Mouse (Mus musculus) heart, adult 8-10 months (tissue): ENCODE data around the gene Ntan1. TPM values are rescaled to one million over a fixed set of nuclear protein-coding genes. Genes with fewer than 3 reads are reported as not detected.
"Not testable (repeated sequence)": the region's sequence is repeated elsewhere in the genome, so short reads cannot be mapped to it uniquely, and the experiment has no call there.

Experiments
- DNase-seq: peaks from one replicate; pipeline ENCODE4 v3.0.0; 2022; ENCODE audit warnings: low spot score
- microRNA-seq: library from miRNA; unstranded; fragments of <30 nt; microRNA quantifications from one replicate; pipeline ENCODE4 v1.2.0, GENCODE M21; 2022
- total RNA-seq, 4 experiments: library from RNA; stranded (reverse); gene quantifications; 2 replicates each; pipeline ENCODE4 v1.2.4; 2022

Ntan1 gene
- total RNA-seq, 4 experiments from 2014 or later: 42.5 to 50.4 (median 43.5) TPM

DNA sequence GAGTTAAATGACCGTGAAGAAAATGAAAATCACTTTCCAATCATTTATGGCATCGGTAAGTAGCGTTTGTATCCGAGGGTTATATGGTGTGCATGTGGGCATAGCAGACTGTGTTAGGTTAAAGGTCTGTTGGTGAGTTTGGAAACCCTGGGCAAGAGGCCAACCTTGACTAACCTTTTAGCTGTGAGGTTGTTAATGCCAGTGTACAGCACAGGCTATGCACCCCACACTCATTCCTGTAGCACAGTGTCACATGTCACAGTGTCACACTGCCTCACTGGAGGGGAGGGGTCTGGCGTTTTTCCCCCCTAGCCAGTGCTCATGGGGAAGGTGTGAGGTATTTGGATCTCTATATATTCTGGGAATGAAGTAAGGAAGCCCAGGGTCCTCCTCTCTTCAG is 13.0 kb downstream of the Ntan1 start:
- DNase-seq: no peak

DNA sequence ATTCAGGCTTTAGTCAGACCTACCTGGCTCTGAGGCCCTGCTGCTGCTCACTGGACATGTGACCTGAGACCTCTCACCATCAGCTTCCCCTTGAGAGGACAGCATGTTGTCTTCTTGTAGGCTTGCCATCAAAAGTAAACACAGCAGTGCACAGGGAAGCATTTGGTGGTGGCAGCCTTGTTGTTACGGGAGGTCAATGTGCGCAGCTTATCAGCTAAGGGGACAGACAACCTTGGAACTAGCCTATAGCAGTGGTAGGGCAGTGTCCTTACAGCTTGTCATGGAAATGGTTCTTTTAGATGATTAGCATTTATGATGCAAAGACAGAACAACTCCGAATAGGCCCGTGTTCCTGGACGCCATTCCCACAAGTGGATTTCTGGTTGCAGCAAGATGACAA is 15.7 kb downstream of the Ntan1 start:
- no peak for DNase-seq

DNA sequence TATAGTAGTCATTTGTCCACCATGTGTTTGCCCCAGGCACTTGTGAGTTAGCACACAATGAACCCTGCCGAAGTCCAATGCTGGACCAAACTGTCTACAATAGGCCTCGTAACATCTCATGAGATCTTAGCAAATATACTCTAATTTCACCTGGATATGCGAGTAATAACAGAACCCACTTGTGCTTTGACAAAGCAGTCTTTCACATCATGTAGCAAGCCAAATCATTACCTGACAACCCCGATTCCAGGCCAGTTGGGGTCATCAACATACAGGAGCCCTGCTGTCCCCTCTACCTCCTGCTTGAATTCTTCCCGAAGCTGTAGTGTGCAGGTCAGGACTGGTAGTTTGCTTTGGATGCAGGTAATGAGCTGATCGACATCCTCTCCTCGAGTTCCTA is 21.4 kb downstream of the Ntan1 start:
- no peak for DNase-seq

DNA sequence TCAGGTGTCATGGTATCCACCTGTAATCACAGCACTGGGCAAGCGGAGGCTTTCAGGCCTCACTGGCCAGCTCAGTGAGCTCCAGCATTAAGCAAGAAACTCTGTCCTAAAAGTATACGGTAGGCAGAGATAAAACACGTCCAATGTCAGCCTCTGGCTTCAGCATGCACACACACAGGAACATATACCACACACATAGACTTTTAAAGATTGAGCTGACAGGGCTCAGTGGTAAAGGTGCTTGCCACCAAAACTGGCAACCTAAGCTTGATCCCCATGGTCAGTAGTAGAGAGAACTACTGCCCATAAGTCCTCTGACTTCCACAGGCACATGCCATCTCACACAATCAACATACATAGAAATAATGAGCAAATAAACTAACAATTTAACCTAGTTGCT is 22.3 kb downstream of the Ntan1 start:
- no peak for DNase-seq

DNA sequence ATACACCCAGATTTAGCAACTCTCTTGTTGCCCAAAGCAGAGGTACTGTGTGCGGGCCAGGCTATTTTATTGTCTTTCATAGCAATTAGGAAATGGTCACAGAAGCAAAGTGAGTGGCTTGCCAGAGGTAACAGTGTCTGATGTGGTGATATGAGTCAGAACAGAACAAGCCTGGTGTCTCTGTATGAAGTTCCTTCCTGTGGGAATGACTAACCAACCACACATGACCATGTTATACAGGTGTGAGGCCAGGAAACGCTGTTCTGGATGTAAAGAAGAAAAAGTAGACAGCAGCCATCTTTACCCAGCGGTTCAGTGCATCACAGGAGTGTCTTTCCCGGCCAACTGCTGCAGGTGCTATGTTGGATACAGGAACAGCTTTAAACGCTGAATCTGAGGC is 26.4 kb downstream of the Ntan1 start:
- DNase-seq: no peak

DNA sequence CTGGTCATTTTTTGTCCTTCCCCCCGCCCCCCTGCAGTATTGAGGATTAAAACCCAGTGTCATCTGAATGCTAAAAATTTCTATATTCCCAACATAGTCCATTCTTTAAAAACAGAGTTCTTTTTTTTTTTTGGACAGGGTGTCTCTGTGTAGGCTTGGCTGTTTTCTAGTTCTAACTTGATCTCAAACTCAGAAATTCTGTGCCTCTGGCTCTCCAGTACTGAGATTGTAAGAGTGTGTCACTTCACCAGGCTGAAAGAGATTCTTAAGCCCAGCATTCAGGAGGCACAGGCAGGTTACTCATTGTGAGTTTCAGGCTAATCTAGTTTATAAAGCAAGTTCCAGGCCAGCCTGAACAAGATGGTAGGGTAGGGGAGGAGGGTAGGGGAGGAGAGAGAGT is 28.0 kb downstream of the Ntan1 start:
- no peak for DNase-seq

DNA sequence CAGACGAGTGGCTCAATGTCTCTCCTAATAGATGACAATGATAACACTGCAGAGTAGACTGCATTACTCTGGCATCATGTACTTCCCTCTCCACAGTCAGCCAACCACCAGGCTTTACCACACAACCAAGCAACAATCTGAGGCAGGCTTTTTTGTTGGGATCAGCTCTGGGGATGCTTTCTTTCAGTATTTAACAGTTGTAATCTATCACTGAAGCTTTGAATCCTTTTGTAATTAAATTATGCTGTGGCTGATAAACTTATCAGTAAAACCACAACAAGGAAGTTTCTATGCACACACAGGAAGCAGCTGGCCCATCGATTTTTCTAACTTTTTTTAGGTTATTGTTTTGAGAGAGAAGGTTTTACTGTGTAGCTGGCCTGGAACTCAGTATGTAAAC is 29.7 kb downstream of the Ntan1 start:
- peak; percentile 10 for DNase-seq

DNA sequence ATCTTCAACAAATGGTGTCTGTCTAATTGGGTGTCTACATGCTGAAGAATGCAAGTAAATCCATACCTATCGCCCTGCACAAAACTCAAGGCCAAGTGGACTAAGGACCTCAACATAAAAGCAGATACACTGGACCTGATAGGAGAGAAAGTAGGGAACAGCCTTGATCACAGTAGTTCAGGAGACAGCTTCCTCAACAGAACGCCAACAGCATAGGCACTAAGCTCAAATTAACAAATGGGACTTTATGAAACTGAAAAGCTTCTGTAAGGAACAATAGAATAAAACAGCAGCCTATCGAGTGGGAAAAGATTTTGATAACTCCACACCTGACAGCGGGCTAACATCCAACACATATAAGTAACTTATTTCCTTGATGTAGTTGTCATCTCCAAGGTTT is 32.8 kb downstream of the Ntan1 start:
- DNase-seq: no peak

DNA sequence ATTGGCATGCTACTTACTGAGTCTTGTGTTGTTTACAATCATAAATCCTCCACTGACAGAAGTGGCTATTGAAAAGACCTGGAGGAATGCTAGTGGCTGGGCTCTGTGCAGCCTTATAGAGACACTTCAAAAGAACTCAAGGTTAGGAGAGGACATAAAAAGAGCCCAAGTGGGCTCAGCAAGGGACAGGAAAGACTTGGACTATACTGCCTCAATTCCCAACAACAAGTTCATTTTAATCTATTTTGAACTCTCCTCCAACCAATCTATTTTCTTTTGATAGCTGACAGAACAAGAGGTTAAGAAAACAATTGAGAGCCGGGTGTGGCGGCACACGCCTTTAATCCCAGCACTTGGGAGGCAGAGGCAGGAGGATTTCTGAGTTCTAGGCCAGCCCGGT is 35.2 kb downstream of the Ntan1 start:
- DNase-seq: no peak

DNA sequence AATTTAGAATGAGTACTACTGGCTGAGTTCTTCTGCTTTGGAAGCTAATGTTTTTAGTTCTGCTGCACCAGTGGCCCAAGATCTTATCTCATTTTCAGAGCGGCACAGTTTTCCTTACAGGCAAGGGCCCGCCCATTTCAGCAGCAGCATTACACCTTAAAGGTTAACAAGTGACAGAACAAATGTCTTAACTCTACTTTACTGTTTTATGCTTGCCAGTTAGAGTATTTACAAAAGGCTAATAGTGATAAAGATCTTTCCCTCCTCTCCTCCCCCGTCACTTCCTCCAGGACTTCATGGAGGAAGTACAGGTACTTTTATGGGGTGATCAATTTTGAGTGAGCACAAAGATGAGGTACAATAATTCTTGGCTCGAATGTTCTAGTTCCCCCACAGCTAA is 47.4 kb downstream of the Ntan1 start:
- no peak for DNase-seq

DNA sequence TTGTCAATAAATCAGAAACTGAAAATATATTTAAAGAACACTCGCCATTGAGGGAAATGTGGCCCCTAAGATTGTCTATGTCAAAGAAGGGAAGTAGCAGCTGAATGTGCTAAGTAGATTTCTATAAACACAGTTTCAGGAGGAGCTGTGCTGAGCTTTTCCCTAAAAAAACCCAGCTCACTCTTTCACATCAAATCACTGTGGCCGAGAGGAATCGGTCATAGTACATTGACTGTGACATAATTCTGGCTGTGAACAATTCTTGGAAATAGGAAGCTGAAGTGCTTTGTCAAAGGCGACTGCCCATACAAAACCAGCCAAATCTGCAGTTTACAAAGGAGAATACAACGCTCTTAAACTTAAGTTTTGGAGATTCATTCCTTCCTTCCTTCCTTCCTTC is 48.0 kb downstream of the Ntan1 start:
- DNase-seq: no peak

DNA sequence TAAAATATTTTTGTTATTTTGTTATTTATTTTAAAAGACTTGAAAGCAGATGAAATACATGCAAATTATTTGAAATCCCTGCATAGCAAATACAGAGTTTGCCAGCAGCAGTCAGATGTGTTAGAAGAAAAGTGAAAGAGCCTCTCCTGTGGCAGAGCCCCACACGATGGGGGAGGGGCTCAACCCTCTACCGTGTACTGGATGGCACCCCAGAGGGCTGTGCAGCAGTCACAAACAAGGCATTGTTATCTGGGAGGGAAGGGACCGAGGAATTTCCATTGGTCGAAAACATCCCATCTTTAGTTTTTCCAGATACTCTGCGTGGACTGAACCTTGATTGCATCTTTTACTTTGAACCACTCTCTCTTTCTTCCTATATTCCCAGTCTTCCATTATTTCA is 48.8 kb downstream of the Ntan1 start:
- not testable (repeated sequence) for DNase-seq

DNA sequence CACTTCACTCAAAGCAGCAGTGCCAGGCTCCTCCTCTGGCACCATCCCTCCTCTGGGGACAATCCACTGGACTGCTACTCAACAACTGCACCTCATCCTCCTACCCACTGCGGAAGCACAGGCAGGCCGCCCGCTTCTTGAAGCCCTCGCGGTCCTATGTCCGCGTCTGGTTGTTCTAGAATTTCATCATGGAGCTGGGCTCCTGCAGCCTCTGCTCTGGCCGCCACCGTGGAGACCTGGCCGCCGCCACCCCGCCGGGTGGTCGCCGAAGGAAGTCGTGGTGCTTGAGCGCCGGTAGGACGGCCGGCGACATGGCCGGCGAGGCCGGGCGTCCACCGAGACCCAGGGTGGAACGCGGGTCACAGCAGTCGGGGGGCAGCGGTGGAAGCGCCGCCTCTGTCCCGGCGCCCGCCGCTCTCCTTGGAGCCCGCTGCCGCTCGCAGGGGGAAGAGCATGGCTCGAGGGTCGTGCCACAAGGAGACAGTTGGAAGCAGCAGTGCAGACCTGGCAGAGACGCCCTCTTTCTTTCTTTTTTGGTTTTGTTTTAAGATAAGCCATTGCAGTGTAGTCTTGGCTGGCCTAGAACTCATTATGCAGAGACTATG is 49.4 kb downstream of the Ntan1 start:
- no peak for DNase-seq

DNA sequence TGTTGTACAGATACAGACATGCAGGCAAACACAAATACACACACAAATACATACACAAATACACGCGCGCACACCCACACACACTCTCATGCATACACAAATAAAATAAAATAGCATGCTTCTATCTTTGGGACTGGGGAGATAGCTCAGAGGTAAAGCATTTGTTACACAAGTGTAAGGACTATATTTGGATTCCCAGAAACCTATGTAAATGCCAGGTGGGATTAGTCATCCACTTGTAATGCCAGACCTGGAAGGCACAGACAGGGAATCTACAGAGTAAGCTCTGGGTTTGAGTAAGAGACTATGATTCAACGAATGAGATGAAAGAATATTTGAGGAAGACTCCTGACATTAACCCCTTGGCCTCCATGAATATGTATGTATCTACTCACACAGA is 56.8 kb downstream of the Ntan1 start:
- DNase-seq: no peak

DNA sequence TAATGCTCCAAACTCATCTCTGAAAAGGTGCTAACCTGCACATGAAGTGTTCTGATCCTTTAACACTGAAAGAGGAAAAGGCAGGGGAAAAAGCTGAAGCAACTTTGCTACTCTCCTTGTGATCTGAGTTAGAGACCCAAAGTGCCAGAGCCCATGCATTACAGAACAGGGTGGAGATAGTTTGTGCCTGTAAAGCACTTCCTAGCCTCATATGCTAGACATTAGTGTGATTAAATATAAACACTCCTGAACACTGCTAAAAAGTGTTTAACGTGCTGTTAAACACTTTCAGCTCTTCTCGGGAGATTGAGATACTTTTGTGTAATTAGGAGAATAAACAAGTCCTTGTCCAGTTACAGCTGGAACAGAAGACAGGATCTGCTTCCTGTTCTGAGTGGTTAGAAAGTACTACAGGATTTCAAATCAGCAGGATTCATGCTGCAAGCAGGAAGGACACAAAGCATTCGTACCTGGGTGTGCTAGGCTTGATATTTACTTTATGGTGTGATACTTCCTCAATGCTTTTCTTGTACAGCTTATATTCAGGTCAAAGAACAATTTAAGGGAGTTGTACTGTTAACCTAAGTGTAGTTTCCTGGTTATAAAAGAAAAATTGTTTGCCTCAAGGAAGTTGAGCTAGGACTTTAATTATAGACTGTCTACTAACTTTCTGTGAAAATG is 64.6 kb downstream of the Ntan1 start:
- DNase-seq: no peak

Small RNA genes within 50 kb of the gene (microRNA-seq; reads per million reads assigned to microRNA genes)
- gene Gm27734: not detected

Other genes with a start within 250 kb of the Ntan1 start
- gene Parn, start 150.7 kb upstream of the Ntan1 start, total RNA-seq: 10 to 100 TPM in 2 of 4 experiments, 1 to 10 TPM in 2; 7.8 to 12.7 (median 9.3) TPM
- 10 to 100 TPM; 41.4 to 53.6 (median 51.1) TPM for gene Bfar, start 147.0 kb upstream of the Ntan1 start, total RNA-seq
- gene 3110001I22Rik, start 146.9 kb upstream of the Ntan1 start, total RNA-seq: 1 to 10 TPM; 2.2 to 3.0 (median 2.6) TPM
- gene Pla2g10, start 87.9 kb upstream of the Ntan1 start, total RNA-seq: under 1 TPM in 1 of 4 experiments, not detected in 3; 0.60 TPM
- gene Rrn3, start 38.1 kb upstream of the Ntan1 start, total RNA-seq: 10 to 100 TPM; 36.6 to 41.9 (median 39.0) TPM
- gene Pdxdc1, start 84.3 kb downstream of the Ntan1 start, total RNA-seq: 10 to 100 TPM; 76.3 to 89.5 (median 80.4) TPM
- 1 to 10 TPM; 1.6 to 3.6 (median 3.3) TPM for gene Mpv17l, start 84.3 kb downstream of the Ntan1 start, total RNA-seq
- under 1 TPM in 2 of 4 experiments, not detected in 2; 0.19 to 0.69 TPM for gene 2900011O08Rik, start 167.8 kb downstream of the Ntan1 start, total RNA-seq
- not detected for gene Ifitm7, start 168.0 kb downstream of the Ntan1 start, total RNA-seq